Mouse (Mus musculus) cerebellum, adult 9-11 months (tissue): ENCODE results near the gene Mrpl27.
A peak's percentile ranks its signal among the peaks of the same experiment; 100 is the strongest.
"Not testable (repeated sequence)": the region's sequence is repeated elsewhere in the genome, so short reads cannot be mapped to it uniquely, and the experiment has no call there.

Source experiments
- DNase-seq: peaks from one replicate; pipeline ENCODE4 v3.0.0; 2022

Gene Mrpl27

DNA sequence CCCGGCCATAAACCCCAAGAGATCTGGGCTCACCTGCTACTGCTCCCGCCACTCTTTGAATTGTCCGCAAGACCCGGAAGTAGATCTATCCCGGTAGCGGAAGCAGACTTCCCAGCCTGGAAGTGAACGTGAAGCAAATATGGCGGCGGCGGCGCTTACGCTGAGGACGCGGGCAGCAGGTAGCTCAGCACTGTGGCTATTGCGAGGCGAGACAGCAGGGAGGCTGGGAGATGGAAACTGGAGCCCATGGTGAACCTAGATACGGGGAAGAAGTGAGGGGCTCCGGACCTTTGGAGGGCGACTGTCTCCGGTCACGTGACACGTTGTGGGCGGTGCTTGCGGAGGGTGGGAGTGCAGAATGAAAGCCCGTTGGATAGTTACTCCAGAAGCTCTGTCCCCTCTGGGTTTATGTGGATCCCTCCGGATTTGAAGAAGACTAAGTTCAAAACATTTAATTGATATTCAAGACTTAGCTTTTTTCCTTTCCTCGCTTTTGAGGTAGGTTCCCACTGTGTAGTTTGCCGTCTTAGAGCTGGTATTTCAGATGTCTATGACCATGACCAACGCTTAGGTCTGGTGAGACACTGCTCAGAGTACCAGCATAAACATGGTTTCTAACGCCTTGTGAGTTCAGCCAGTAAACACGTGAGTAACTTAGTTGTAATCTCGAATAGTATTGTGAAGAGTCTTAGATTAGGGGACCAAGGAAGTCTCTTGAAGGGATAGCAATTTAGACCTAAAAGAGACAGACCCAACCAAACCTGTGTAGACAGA is at the start of gene Mrpl27, which contains the start of gene Eme1:
TSS of gene Mrpl27 (plus strand) at position 105 of the 774 bp plus-strand sequence.
TSS of gene Eme1 (minus strand) at position 302 of the 774 bp plus-strand sequence.
- peak; percentile 85 for DNase-seq

DNA sequence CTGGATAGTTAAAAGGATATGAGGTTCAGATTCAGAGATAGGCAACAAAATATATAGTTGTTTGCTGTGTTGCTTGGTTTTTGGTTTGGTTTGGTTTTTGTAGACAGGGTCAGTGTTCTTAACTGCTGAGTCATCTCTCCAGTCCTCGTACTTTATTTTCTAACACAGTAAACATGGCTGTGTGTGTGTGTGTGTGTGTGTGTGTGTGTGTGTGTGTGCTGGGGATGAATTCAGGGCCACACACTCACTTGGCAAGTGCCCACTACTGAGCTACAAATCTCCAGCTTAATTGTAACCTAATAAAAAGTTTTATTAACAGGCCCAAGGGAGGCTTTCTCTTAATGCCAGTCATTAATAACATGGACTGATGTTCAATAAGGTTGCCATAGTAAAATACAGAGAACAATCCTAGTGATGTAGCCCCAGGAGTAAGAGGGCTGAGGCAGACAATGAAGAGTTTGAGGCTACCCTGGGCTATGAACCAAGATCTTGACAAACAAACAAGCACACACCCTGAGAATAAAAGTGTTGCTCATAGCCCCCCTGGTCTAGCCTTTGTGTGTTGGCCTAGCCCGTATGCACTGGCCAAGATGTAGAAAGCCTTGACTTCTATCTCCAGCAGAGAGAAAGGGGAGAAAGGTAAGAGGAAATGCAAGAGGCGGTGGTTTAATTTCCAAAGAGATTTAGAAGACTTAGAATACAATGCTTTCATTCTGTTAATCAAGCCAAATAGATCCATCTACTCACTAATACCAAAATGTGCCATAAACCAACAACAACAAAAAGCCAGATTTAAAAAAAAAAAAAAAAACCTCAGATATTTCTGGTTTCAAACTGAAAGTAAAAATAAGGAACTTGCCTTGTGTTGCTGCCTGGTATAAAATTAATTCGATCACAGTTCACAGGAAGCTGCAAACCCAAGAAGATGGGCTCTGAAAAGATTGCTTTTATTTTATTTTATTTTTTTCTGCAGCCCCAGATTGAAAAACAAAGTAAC is 42.5 kb upstream of the Mrpl27 start:
- no peak for DNase-seq

DNA sequence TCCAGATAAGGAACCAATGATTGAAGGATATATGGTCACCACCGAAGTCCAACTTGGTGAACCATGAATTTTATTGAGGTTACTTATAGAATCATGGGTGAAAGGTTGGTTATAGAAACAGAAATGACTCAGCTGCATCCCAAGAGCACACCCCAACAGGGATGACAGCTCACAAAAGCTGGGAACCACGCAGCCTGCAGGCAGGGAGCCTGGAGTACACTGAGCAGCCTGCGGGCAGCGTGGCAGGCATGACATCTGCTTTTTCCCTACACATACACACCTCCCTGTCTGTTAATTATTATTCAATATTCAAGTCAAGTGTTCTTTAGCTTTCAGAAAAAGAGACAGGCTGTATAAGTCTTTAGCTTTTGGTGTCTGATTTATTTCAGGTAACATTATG is 39.0 kb upstream of the Mrpl27 start:
- no peak for DNase-seq

DNA sequence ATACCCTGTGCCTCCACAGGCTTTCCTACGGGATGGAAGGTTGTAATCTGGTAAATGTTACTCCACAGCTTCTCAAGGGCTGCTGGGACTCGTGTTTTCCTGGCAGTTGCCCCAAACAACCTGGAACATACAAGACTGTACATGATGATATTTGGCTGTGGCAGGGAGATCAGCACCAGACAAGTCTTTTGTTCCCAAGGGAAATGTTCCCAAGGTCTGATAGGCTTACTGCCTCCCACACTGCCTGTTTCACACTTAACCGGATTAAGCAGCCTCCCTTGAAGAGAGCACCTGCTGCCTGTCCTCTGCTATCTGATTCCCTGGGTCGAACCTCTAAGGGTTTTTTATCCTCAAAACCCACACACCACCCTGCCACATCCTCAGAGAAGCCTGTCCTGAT is 38.1 kb upstream of the Mrpl27 start:
- DNase-seq = no peak

DNA sequence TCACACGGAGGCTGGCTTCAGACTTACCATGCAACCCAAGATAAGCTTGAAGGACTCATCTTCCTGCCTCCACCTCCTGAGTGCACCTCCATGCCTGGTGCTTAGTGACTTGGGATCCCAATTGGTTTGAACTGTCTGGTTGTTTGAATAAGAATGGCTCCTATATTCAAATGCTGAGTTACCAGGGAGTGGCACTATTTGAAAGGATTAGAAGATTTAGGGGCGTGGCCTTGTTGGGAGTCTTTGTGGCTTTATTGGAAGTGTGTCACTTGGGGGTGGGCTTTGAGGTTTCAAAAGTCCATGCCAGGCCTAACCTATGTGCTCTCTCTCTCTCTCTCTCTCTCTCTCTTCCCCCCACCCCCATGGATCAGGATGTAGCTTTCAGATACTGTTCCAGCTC is 35.9 kb upstream of the Mrpl27 start:
- DNase-seq = no peak

DNA sequence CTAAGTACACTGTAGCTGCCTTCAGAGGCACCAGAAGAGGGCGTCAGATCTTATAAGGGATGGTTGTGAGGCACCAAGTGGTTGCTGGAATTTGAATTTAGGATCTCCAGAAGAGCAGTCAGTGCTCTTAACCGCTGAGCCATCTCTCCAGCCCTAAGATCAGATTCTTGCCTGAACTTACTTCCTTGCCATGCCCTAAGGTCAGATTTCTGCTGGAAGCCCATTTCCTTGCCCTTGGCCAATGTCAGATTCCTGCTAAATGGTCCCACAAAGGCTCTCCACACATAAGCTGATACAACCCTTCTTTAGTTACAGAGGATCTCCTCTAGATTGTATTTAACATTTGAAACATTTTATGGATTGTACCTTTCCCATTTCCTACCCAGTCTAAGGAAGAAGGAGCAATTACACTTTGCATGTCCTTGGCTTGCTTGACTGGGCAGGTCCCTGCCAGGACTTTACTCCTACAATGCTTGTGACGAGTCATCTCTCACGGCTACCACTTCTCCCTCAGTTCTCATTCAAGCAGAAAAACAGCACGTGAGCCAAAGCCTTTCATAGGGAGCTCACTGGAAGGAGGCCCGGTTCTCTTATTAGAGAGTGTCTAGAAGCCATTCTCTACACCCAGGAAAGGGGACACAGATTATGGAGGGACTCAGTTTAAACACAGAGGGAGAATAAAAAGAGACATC is 32.7 kb upstream of the Mrpl27 start:
- DNase-seq = no peak

DNA sequence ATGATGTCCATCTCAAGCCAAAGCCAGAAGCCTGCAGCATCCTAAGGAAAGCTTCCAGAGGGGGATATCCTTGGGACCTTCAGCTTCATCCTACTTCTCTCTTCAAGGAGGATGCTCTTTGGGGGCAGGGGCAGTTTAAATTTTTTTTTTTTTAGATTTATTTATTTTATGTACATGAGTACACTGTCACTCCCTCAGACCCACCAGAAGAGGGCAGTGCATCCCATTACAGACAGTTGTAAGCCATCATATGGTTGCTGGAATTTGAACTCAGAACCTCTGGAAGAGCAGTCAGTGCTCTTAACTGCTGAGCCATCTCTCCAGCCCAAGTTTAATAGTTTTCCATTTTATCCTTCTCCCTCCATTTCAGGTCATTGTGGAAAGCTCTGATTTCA is 32.1 kb upstream of the Mrpl27 start:
- DNase-seq = no peak

DNA sequence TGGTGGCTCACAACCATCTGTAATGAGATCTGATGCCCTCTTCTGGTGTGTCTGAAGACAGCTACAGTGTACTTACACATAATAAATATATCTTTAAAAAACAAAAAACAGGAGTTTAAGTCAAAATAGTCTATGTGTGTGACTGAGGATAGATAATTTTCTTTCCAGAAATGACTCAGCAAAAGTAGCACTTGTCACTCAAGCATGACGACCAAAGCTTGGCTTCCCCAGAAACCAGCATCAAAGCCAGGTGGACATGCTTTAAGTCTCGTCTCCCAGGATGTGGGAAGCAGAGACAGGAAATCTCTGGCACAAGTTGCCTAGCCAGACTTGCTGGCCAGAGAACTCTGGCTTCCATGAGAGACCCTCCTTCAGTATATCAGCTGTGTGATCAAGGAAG is 31.4 kb upstream of the Mrpl27 start:
- DNase-seq = no peak

DNA sequence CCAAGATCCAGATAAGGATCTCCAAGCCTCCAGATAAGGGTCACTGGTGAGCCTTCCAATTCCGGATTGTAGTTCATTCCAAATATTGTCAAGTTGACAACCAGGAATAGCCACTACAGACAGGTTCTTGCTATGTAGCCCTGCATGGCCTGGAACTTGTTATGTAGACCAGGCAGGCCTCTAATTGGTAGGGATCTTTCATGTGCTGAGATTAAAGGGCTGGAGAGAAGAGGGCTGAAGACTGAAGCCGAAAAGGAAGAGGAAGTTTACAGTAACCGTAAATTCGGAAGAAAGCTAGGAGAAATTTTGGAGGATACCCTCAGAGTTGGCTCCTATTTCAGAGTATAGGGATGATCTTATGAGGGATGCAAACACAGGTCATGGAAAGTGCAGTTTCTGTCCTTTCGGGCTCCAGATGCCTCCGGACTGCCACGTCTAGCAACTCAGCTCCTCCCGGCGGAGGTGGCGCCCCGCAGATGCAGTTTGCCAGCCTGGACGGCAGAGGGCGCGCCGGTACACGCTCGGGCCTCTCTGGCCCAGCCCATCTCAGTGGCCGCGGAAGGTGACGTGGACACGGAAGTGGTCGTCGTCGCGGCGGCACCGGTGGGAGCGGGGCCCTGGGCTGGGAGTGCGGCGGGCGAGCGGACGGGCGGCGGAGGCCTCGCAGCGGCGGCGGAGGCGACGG is 24.2 kb upstream of the Mrpl27 start, which contains the start of gene Lrrc59:
TSS of gene Lrrc59 (plus strand) at position 569 of the 685 bp plus-strand sequence.
- peak; percentile 91 for DNase-seq

DNA sequence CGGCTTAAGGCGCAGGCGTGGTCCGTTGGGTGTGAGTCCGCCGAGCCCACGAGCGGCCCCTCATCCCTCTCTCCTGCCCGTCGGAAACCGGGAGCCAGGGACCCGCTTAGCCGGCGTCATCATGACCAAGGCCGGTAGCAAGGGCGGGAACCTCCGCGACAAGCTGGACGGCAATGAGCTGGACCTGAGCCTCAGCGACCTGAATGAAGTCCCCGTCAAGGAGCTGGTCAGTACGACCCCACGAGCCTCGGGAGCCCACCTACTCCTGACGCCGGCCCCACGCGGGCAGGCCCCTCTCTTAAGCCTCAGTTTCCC is 23.7 kb upstream of the Mrpl27 start:
- no peak for DNase-seq

DNA sequence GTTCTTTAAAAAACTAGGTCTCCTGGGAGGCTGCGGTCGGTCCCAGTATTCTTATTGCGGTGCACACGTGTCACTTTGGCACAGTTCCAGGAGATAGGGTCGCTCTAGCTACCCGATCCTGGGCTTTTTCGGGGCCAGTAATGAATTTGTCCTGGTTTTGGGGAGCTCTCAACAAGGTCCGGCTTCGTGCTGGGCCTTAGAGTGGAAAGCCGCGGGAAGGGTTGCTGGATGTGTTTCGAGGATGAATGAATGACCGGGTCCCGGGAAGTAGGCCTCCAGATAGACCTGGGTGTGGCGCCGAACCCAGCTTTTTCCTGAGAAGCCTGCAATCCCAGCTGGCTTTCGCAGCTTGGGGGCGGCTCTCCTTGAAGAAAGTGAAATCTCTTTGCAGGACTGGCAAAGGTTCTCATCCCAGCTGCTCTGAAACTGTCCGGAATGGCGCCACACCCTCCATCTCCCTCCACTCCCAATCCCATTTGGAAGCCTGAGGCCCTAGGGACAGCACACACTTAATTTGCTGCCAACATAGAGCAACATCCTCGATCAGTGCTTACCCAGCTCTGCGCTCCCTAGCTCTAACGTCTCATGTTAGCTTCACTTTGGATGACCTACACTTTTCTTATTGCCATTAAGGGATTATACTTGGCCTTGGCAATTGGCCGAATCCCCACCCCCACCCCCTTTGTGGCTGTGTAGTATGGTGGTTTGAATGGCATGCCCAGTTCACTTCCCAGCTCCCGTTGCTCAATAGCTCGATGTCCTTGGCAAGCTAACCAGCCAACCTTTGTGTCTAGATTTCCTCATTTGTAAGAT is 23.2 kb upstream of the Mrpl27 start:
- DNase-seq = peak; percentile 13

DNA sequence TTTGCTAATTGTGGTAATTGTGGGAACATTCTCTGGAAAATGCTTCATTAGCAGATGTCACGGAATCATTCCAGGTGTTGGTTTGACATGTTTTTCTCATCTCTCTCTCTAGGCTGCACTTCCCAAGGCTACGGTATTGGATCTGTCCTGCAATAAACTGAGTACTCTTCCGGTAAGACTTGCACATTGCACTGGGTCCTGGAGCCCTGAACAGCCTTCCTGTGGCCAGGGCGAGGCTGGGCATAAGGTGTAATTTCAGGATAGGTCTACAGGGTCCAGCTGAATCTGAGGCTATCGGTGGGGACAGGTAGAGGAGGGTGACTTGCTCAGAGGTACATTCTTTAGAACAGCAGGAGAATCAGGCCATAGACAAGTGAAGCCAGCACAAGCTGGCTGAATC is 21.6 kb upstream of the Mrpl27 start:
- DNase-seq = no peak

DNA sequence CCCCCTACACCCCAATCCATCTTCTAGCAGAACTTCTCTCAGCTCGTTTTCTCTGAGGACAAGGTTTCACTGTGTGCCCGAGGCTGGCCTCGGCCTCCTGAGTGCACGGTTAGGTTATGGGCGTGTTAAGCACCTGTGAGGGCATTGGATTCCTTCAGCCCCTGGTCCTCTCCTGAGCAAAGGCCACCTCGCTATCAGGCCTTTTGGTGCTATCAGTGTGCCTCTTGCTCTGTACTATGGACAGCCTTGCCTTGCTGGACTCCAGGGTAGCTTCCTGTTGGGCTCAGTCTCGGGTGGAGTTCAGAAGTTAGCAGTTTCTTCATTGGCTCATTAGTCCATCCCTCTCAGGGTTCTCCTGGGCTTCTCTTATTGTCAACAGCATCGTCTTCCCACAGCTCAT is 20.6 kb upstream of the Mrpl27 start:
- no peak for DNase-seq

DNA sequence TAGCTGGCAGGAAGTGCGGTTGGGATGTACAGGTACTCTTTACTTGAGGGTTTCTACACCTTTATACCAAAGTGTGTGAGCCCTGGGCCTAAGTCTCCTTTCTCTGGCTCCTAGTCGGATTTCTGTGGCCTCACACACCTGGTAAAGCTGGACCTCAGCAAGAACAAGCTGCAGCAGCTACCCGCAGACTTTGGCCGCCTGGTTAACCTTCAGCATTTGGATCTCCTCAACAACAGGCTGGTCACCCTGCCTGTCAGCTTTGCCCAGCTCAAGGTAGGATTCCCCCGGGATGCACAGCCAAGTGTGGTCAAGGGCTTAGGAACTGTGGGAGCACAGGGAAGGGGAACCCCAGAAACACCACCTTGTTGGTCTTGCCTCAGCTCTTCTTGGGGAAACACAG is 19.1 kb upstream of the Mrpl27 start:
- DNase-seq = no peak

DNA sequence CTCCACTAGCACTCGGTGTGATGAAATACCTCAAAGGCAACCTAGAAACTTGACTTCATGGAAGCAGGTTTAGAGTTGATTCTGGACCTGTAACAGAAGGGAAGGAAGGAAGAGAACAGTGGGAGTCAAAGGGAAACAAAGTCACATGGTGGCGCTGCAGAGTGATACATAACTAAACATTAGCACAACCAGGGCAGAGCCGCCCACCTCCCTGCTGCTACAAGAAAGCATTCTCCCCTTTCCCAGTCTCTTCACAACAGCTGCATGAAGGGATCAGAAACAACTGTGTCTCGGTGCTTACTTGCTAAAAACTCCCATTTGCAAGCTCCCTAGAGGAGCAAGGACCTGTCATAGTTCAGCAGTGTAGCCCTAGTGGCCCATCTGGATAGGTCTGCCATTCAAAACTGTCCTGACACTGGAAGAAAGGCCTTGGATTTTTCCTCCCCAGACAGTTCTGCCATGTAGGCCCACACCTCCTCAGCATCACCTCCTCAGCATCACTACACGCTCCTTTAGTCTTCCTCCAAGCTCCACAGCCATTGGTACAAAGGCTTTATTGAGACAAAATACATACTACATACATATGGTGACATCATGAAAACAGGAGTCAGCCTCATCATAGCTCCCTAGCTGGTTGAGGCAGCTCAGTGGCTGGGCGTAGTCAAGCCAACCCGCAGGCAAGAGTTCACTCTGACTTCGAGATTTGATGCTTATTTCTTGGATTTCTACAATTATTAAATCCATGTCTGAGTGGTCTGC is 8.9 kb upstream of the Mrpl27 start:
- no peak for DNase-seq

DNA sequence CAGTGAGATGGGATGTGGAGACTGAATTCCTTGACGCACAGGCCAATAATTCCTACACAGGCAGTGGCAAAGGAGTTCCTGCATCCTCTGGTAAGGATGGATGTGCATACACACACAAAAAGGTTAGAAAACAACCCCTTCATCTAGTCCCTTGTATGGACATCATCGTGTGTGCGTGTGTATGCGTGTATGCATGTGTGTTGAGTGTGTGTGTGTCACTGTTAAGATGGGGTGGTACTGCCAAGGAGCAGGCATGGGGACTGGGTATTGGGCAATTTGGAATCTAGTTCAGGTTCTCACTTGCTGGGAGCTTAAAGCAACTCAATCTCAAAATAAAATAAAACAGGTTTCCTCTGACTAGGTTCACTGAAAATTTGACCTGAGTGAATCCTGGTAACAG is 7.1 kb upstream of the Mrpl27 start:
- no peak for DNase-seq

DNA sequence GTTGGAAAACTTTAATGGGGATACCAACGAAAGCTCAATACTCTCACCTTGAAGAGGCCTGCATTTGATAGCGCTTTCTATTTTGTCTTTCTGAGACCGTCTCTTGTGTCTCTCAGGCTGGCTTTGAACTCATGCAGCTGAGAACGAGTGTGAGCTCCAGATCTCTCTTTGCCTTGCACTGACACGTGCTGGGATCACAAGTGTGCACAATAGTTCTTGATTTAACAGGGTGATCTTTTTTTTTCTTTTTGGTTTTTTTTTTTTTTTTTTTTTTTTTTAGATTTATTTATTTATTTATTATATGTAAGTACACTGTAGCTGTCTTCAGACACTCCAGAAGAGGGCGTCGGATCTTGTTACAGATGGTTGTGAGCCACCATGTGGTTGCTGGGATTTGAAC is 2.3 kb upstream of the Mrpl27 start:
- DNase-seq = not testable (repeated sequence)

DNA sequence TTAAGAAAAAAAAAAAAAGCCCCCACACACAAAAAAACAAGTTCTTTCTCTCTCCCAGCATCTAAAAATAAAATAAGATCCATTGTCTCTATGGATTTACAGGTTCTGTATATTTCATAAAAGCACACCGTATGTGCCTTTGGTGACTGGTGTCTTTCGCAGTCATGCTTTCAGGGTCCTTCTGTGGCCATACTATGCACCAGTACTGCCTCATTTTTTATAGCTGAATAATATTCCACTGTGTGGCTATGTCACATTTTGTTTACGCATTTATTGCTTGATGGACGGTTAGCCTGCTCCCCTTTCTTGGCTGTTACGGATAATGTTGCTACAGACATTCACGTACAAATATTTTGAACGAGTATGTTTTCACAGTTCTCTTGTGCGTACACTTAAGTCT is 594 bp upstream of the Mrpl27 start:
- DNase-seq = no peak

DNA sequence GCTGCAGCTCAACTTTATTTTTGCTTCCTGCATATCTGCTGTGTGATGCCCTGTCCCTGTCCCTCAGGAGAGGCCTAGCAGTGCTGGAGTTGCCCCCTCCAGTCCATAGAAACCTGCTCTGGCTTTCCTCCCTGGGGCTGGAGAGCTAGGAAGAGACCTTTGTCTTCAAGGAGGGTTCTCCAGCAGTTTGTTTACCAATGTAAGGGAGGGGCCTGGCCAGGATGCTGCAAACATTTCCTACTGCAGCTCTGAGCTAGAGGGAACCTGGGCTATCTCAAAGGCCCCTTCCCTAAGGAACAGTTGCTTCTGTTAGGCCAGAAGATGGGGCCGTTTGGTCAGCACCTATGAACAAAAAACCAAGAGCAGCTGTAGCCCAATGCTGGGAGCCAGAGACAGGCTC is 7.8 kb downstream of the Mrpl27 start:
- DNase-seq = no peak

DNA sequence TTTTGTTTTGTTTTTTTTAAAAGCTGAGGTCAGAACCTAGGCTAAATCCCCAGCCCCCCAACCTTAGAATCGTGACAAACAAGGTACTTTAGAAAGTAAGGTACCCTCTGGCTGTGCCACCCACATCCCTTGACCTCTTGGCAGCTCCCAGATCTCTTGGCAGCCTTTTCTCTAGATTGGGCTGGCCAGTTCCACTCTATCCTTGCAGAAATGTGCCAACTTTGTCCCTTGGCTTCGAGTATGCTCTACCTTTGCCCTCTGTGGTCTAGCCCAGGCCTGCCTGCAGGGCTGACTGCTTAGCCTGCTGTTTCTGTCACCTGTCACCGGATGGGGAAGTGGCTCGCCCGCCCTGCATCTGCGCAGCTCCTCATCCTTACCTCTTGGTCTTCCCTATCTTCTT is 11.7 kb downstream of the Mrpl27 start:
- DNase-seq = no peak

DNA sequence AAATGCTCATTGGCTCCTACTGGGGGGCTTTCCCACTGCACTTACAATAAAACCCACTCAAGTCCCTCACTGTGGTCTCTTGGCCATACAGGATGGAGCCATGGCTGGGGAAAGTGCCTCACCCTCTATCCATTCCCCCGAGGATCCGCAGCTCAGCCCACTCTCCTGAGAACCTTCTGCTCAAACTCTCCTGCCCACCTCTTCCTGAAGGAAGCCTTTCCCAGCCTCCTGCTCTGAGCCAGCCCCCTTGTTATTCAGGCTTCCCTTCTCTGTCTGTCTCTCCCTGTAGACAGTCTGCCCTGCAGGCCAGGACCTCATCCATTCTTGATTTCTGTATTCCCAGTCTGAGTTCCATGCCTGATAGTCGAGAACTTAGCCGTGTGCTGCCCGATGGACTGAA is 21.4 kb downstream of the Mrpl27 start:
- DNase-seq = no peak
